Mouse (Mus musculus) heart, adult 2 months (tissue): ENCODE measurements at regions not wholly inside any gene's neighbourhood (a gene's known extent, or its start where the extent isn't known, plus 50 kb on each side); places are given as distances from the start of the nearest gene placed in this dataset.

Experiments used
- DNase-seq, 2 experiments: peaks; one replicate each; pipeline ENCODE4 v3.0.0; 2021
- H3K27ac ChIP-seq: fragments of 200-600 bp; 2 replicates; pipeline ENCODE4 v1.8.1; 2022
- H3K27me3 ChIP-seq: fragments of 200-500 bp; 2 replicates; pipeline ENCODE4 v1.6.1; 2012; ENCODE audit warnings: mild to moderate bottlenecking, low read length, inconsistent platforms, mixed read lengths; ENCODE audit not compliant: control insufficient read depth, insufficient read depth
- H3K36me3 ChIP-seq: fragments of 200-500 bp; 2 replicates; pipeline ENCODE4 v1.6.1; 2012; ENCODE audit warnings: low read length, inconsistent platforms; ENCODE audit not compliant: control insufficient read depth, insufficient read depth
- H3K4me1 ChIP-seq: fragments of 200-500 bp; 2 replicates; pipeline ENCODE4 v1.6.1; 2011; ENCODE audit warnings: low read length; ENCODE audit not compliant: control insufficient read depth, insufficient read depth
- H3K4me3 ChIP-seq: fragments of 200-600 bp; 2 replicates; pipeline ENCODE4 v1.8.1; 2022
- H3K79me2 ChIP-seq: fragments of 200-500 bp; replicated peaks from 2 replicates; pipeline ENCODE4 v1.6.1; 2012; ENCODE audit warnings: mild to moderate bottlenecking, inconsistent platforms, low read length, moderate library complexity, mixed read lengths; ENCODE audit not compliant: control insufficient read depth, insufficient read depth
- H3K9ac ChIP-seq: fragments of 200-500 bp; 2 replicates; pipeline ENCODE4 v1.6.1; 2012; ENCODE audit warnings: low read depth, mild to moderate bottlenecking, control low read depth, inconsistent platforms, low read length, mixed read lengths
- CTCF ChIP-seq: fragments of 200-600 bp; IDR thresholded peaks from 2 replicates; pipeline ENCODE4 v1.8.1; 2022; ENCODE audit warnings: antibody characterized with exemption, mild to moderate bottlenecking, moderate library complexity
- EP300 ChIP-seq: fragments of 200-500 bp; IDR thresholded peaks from 2 replicates; pipeline ENCODE4 v1.6.1; 2011; ENCODE audit warnings: low read depth, low read length, control low read depth; ENCODE audit not compliant: insufficient read depth
- POLR2A ChIP-seq: fragments of 200-500 bp; IDR thresholded peaks from 2 replicates; pipeline ENCODE4 v1.6.1; 2011; ENCODE audit warnings: mild to moderate bottlenecking, low read depth, low read length, control low read depth; ENCODE audit not compliant: insufficient read depth
- WGBS: fragments of 180-500 bp; shearing (Covaris S2); methylation state at CpG from one replicate; pipeline ENCODE4 v1.1.7; 2018; 5-methylcytosine and 5-hydroxymethylcytosine counted together
- intact Hi-C: fragments of 180-260 bp; cut with DNase I; formaldehyde crosslinking; loops from one replicate; pipeline ENCODE4 v1.15.1; 2025

- Histone ChIP-seq H3K9ac (no peak overlapping the region), H3K27ac (no peak overlapping the region), H3K36me3 (no peaks in the 10 kb centered on the region), H3K4me3 (no peak overlapping the region), H3K4me1 (no peaks in the 10 kb centered on the region), H3K27me3 (no peaks in the 10 kb centered on the region), H3K79me2 (no peaks in the 10 kb centered on the region)
- 27% methylated on average over 12 of the region's 12 CpGs for WGBS
- intact Hi-C loops = no loop called here
- no peak for DNase-seq
- no peak for TF ChIP-seq EP300
- no peak for TF ChIP-seq CTCF
- no peak for TF ChIP-seq POLR2A
These were observed 52.4 kb upstream of the Olfr291 start for GRCm38 (mm10) chr7:84800966-84801365.

- 4% methylated on average over 1 of the region's 1 CpGs for WGBS
- no peak for DNase-seq
- no peaks in the 10 kb centered on the region for H3K4me1 ChIP-seq
- no peak overlapping the region for H3K4me3 ChIP-seq
- no peaks in the 10 kb centered on the region for H3K36me3 ChIP-seq
- no peak overlapping the region for H3K9ac ChIP-seq
- TF ChIP-seq POLR2A = no peak
- no peak for TF ChIP-seq EP300
- TF ChIP-seq CTCF = peak; percentile 61
- no peaks in the 10 kb centered on the region for H3K79me2 ChIP-seq
- intact Hi-C loops = loop anchor here (5.0 kb wide), 1 partner anchor 202 kb away; no protein-coding TSS in a partner anchor
- no peak overlapping the region for H3K27ac ChIP-seq
- no peaks in the 10 kb centered on the region for H3K27me3 ChIP-seq
These were observed 58.7 kb upstream of the Olfr291 start for GRCm38 (mm10) chr7:84794655-84795054.

- TF ChIP-seq CTCF (peak; percentile 78), EP300 (no peak)
- Histone ChIP-seq H3K9ac (peak overlapping the region; percentile 65), H3K27me3 (no peaks in the 10 kb centered on the region), H3K4me3 (peak overlapping the region; percentile 65), H3K79me2 (no peaks in the 10 kb centered on the region), H3K27ac (peak overlapping the region; percentile 29; the same call in 1 of the 2 replicates), H3K4me1 (no peaks in the 10 kb centered on the region), H3K36me3 (no peaks in the 10 kb centered on the region)
- DNase-seq = peak; percentile 78 to 85
- intact Hi-C loops = loop anchor here (1.0 kb wide), 1 partner anchor 185 kb away; no protein-coding TSS in a partner anchor
- under 1% methylated on average over 30 of the region's 30 CpGs for WGBS
These were observed 74.0 kb upstream of the Olfr291 start for GRCm38 (mm10) chr7:84779276-84779825.

- Histone ChIP-seq H3K27ac (no peak overlapping the region), H3K27me3 (no peaks in the 10 kb centered on the region), H3K9ac (no peak overlapping the region), H3K79me2 (no peaks in the 10 kb centered on the region), H3K4me3 (no peak overlapping the region), H3K36me3 (no peaks in the 10 kb centered on the region), H3K4me1 (no peaks in the 10 kb centered on the region)
- no peak for DNase-seq
- intact Hi-C loops = no loop called here
- TF ChIP-seq EP300 (no peak), CTCF (no peak), POLR2A (no peak)
These were observed 75.7 kb upstream of the Olfr291 start for GRCm38 (mm10) chr7:84777696-84778095.

GRCm38 (mm10) chr7:84756261-84756660 lies 66.5 kb upstream of the Zfand6 start:
- DNase-seq = no peak
- intact Hi-C loops = no loop called here
- H3K27me3 ChIP-seq = peaks cover 1% of the 10 kb centered on the region; the same call in 1 of the 2 replicates
- no peak for TF ChIP-seq POLR2A
- TF ChIP-seq EP300 = no peak
- TF ChIP-seq CTCF = no peak
- no peak overlapping the region for H3K4me3 ChIP-seq
- no peak overlapping the region for H3K27ac ChIP-seq
- no peaks in the 10 kb centered on the region for H3K4me1 ChIP-seq
- 77% methylated on average over 3 of the region's 3 CpGs for WGBS
- H3K79me2 ChIP-seq = no peaks in the 10 kb centered on the region
- no peak overlapping the region for H3K9ac ChIP-seq
- no peaks in the 10 kb centered on the region for H3K36me3 ChIP-seq

GRCm38 (mm10) chr7:84753361-84753760 lies 63.6 kb upstream of the Zfand6 start:
- no peak overlapping the region for H3K4me3 ChIP-seq
- no peak overlapping the region for H3K27ac ChIP-seq
- H3K36me3 ChIP-seq = no peaks in the 10 kb centered on the region
- no peaks in the 10 kb centered on the region for H3K79me2 ChIP-seq
- H3K9ac ChIP-seq = no peak overlapping the region
- WGBS = 91% methylated on average over 1 of the region's 1 CpGs
- DNase-seq = no peak
- intact Hi-C loops = no loop called here
- peaks cover 1% of the 10 kb centered on the region; the same call in 1 of the 2 replicates for H3K27me3 ChIP-seq
- no peaks in the 10 kb centered on the region for H3K4me1 ChIP-seq
- TF ChIP-seq POLR2A (no peak), EP300 (no peak), CTCF (no peak)
